Mouse (Mus musculus) CH12.LX (cell line): Measurements from ENCODE around the gene Fam219b. TPM values are rescaled to one million over a fixed set of nuclear protein-coding genes. Genes with fewer than 3 reads are reported as not detected.

Experiments used
- DNase-seq: peaks from one replicate; pipeline ENCODE4 v3.0.0-alpha.2; 2013; ENCODE audit errors: extremely low read depth
- H3K27ac ChIP-seq: 2 replicates; pipeline ENCODE4 v1.5.1; 2012; ENCODE audit warnings: low read depth, mild to moderate bottlenecking, control low read depth, moderate library complexity; ENCODE audit not compliant: insufficient read depth
- H3K27me3 ChIP-seq: replicated peaks from 2 replicates; pipeline ENCODE3; 2012; ENCODE audit warnings: inconsistent platforms
- H3K36me3 ChIP-seq, 2 experiments: replicated peaks in 1 of 2; 2 replicates each; pipeline versions ENCODE3 to v1.6.1; 2012; ENCODE audit warnings: inconsistent platforms in 1 of 2, low read length in 1 of 2, mild to moderate bottlenecking in 1 of 2, mixed read lengths in 1 of 2, moderate library complexity in 1 of 2; ENCODE audit not compliant: control insufficient read depth in 1 of 2, insufficient read depth in 1 of 2
- H3K4me1 ChIP-seq, 2 experiments: 2 replicates each; pipeline ENCODE4 v1.6.1; 2012; ENCODE audit warnings: inconsistent platforms in 1 of 2, moderate library complexity in 1 of 2; ENCODE audit not compliant: insufficient read depth in 2 of 2, control insufficient read depth in 1 of 2
- H3K4me2 ChIP-seq: 2 replicates; pipeline ENCODE4 v1.6.1; 2012; ENCODE audit warnings: low read depth, mild to moderate bottlenecking, control low read depth; ENCODE audit not compliant: poor library complexity, insufficient read depth, severe bottlenecking
- H3K4me3 ChIP-seq, 3 experiments: fragments of 150-350 bp in 1 of 3; sonication (generic) in 1 of 3; replicated peaks in 1 of 3; 2 replicates each; pipeline versions ENCODE3 to v1.5.1; 2011 to 2012; ENCODE audit warnings: low read depth in 2 of 3, low read length in 2 of 3, mild to moderate bottlenecking in 2 of 3, moderate library complexity in 2 of 3, control low read depth in 1 of 3, improper control_type of control experiment in 1 of 3, inconsistent platforms in 1 of 3, mixed read lengths in 1 of 3; ENCODE audit not compliant: poor library complexity in 1 of 3
- H3K79me2 ChIP-seq: replicated peaks from 2 replicates; pipeline ENCODE4 v1.6.1; 2012; ENCODE audit warnings: mild to moderate bottlenecking, moderate library complexity; ENCODE audit not compliant: control insufficient read depth, poor library complexity, insufficient read depth, severe bottlenecking; ENCODE audit errors: extremely low read depth
- H3K9ac ChIP-seq: 2 replicates; pipeline ENCODE4 v1.6.1; 2012; ENCODE audit warnings: low read depth, mild to moderate bottlenecking, control low read depth, moderate library complexity; ENCODE audit not compliant: insufficient read depth
- H3K9me3 ChIP-seq: replicated peaks from 2 replicates; pipeline ENCODE3; 2012; ENCODE audit warnings: low read length, inconsistent platforms, mixed read lengths
- CHD2 ChIP-seq: IDR thresholded peaks from 2 replicates; pipeline ENCODE4 v1.6.1; 2011; ENCODE audit warnings: low read length, improper control_type of control experiment
- CTCF ChIP-seq, 2 experiments: IDR thresholded peaks in 1 of 2; conservative IDR thresholded peaks in 1 of 2; 2 replicates each; pipeline ENCODE4 v1.5.1; 2011 to 2012; ENCODE audit warnings: low read depth in 2 of 2, low read length in 2 of 2, improper control_type of control experiment in 1 of 2, inconsistent platforms in 1 of 2, mild to moderate bottlenecking in 1 of 2, moderate library complexity in 1 of 2
- E2F4 ChIP-seq: IDR thresholded peaks from 2 replicates; pipeline ENCODE4 v1.6.1; 2011; ENCODE audit warnings: low read depth, low read length, improper control_type of control experiment; ENCODE audit not compliant: insufficient replicate concordance
- EP300 ChIP-seq: IDR thresholded peaks from 2 replicates; pipeline ENCODE4 v1.6.1; 2011; ENCODE audit warnings: low read length, improper control_type of control experiment
- GABPA ChIP-seq: IDR thresholded peaks from 2 replicates; pipeline ENCODE4 v1.6.1; 2012; ENCODE audit warnings: low read depth, low read length, improper control_type of control experiment, inconsistent platforms; ENCODE audit not compliant: insufficient replicate concordance
- IRF4 ChIP-seq: IDR thresholded peaks from 2 replicates; pipeline ENCODE4 v1.6.1; 2014; ENCODE audit warnings: low read depth, mild to moderate bottlenecking, inconsistent platforms, low read length, improper control_type of control experiment
- JUN ChIP-seq: IDR thresholded peaks from 2 replicates; pipeline ENCODE4 v1.6.1; 2011; ENCODE audit warnings: low read depth, mild to moderate bottlenecking, low read length, improper control_type of control experiment, moderate library complexity; ENCODE audit not compliant: insufficient read depth
- MAFK ChIP-seq: IDR thresholded peaks from 2 replicates; pipeline ENCODE4 v1.6.1; 2011; ENCODE audit warnings: low read length, improper control_type of control experiment; ENCODE audit not compliant: insufficient replicate concordance
- MAZ ChIP-seq: IDR thresholded peaks from 2 replicates; pipeline ENCODE4 v1.6.1; 2012; ENCODE audit warnings: low read depth, mild to moderate bottlenecking, inconsistent platforms, low read length, improper control_type of control experiment, moderate library complexity
- MEF2A ChIP-seq: IDR thresholded peaks from 2 replicates; pipeline ENCODE4 v1.6.1; 2014; ENCODE audit warnings: low read depth, mild to moderate bottlenecking, inconsistent platforms, low read length, improper control_type of control experiment, borderline replicate concordance
- POLR2A ChIP-seq: IDR thresholded peaks from 2 replicates; pipeline ENCODE4 v1.6.1; 2011; ENCODE audit warnings: low read depth, mild to moderate bottlenecking, improper control_type of control experiment, low read length
- POLR2AphosphoS2 ChIP-seq: IDR thresholded peaks from 2 replicates; pipeline ENCODE4 v1.6.1; 2011; ENCODE audit warnings: low read depth, low read length, improper control_type of control experiment
- RCOR1 ChIP-seq: conservative IDR thresholded peaks from 2 replicates; pipeline ENCODE4 v1.6.1; 2012; ENCODE audit warnings: low read depth, mild to moderate bottlenecking, inconsistent platforms, low read length, improper control_type of control experiment
- SMC3 ChIP-seq: IDR thresholded peaks from 2 replicates; pipeline ENCODE4 v1.6.1; 2011; ENCODE audit warnings: low read depth, low read length, improper control_type of control experiment
- UBTF ChIP-seq: IDR thresholded peaks from 2 replicates; pipeline ENCODE4 v1.6.1; 2012; ENCODE audit warnings: low read depth, mild to moderate bottlenecking, inconsistent platforms, low read length, improper control_type of control experiment, moderate library complexity
- USF1 ChIP-seq: IDR thresholded peaks from 2 replicates; pipeline ENCODE4 v1.6.1; 2014; ENCODE audit warnings: low read depth, mild to moderate bottlenecking, inconsistent platforms, low read length, improper control_type of control experiment
- ZC3H11A ChIP-seq: IDR thresholded peaks from 2 replicates; pipeline ENCODE4 v1.6.1; 2012; ENCODE audit warnings: low read depth, mild to moderate bottlenecking, inconsistent platforms, low read length, improper control_type of control experiment
- ZMIZ1 ChIP-seq: IDR thresholded peaks from 2 replicates; pipeline ENCODE4 v1.6.1; 2012; ENCODE audit warnings: low read depth, mild to moderate bottlenecking, inconsistent platforms, low read length, improper control_type of control experiment
- ZNF384 ChIP-seq: IDR thresholded peaks from 2 replicates; pipeline ENCODE4 v1.6.1; 2012; ENCODE audit warnings: low read depth, low read length, improper control_type of control experiment, inconsistent platforms
- dilution Hi-C: fragments of 300-500 bp; cut with MboI; formaldehyde crosslinking; loops from 2 replicates; pipeline ENCODE4 v1.14.3; 2020; ENCODE audit warnings: low sequenced_read_pairs; ENCODE audit not compliant: extremely low pct_unique_long_range_greater_than_20kb, extremely low pct_ligation_motif_present
- in situ Hi-C: fragments of 300-500 bp; cut with MboI; formaldehyde crosslinking; loops from 3 replicates; pipeline ENCODE4 v1.14.3; 2019; ENCODE audit warnings: low sequenced_read_pairs, low pct_ligation_motif_present, low pct_unique_long_range_greater_than_20kb, mixed read lengths
- polyA plus RNA-seq: library from polyadenylated mRNA; unstranded; fragments of >175 nt; gene quantifications from 2 replicates; pipeline ENCODE4 v1.2.1, GENCODE M21; 2012; ENCODE audit warnings: low read depth; ENCODE audit not compliant: insufficient read length
- total RNA-seq, 2 experiments: library from RNA; depleted of rRNA; stranded (reverse); fragments of 300-350 nt in 1 of 2; fragments of >200 nt in 1 of 2; gene quantifications; 2 replicates each; pipeline ENCODE4 v1.2.3; 2012 to 2014

Gene Fam219b
- total and polyA plus RNA-seq, 3 experiments, result 8.3 to 10.6 (median 9.2) TPM

GRCm38 (mm10) chr9:57559568-57559967 lies 22.2 kb downstream of the Fam219b start (continued):
- TF ChIP-seq GABPA (no peak), POLR2A (no peak), USF1 (no peak), E2F4 (no peak), MAZ (no peak), MAFK (no peak), POLR2AphosphoS2 (no peak), UBTF (no peak), JUN (peak; percentile 27; the same call in 1 of the 2 replicates), ZC3H11A (no peak), ZMIZ1 (no peak), ZNF384 (peak; percentile 90), EP300 (peak; percentile 10; the same call in 1 of the 2 replicates)

- no peaks in the 10 kb centered on the region for H3K9me3 ChIP-seq
- H3K4me1 ChIP-seq, result peaks cover 15 to 69% of the 10 kb centered on the region in 2 experiments
- H3K4me3 ChIP-seq, result peak overlapping the region; percentile 65 to 96 (median 72)
- dilution Hi-C loops, result no loop called here
- TF ChIP-seq CHD2 (no peak), MEF2A (no peak), ZNF384 (no peak), CTCF (conservative IDR thresholded peaks at IDR 0.05 in 1 of 2, IDR thresholded peaks at IDR 0.05 in 1 of 2; ENCODE audit: low read depth in 2 of 2, low read length in 2 of 2) (no peak), ZMIZ1 (no peak), SMC3 (no peak), RCOR1 (no peak), EP300 (no peak), IRF4 (no peak)
- no peak overlapping the region for H3K27ac ChIP-seq
- no peak for DNase-seq
- H3K27me3 ChIP-seq, result no peaks in the 10 kb centered on the region
- peak overlapping the region; percentile 97 for H3K4me2 ChIP-seq
- peaks cover 0 to 3% of the 10 kb centered on the region in 2 experiments for H3K36me3 ChIP-seq
- H3K79me2 ChIP-seq, result peaks cover 40% of the 10 kb centered on the region
- in situ Hi-C loops, result no loop called here
- H3K9ac ChIP-seq, result peak overlapping the region; percentile 35; the same call in 1 of the 2 replicates
Observed at GRCm38 (mm10) chr9:57560263-57560662, 22.9 kb downstream of the Fam219b start.
